Mouse (Mus musculus) liver, embryonic 14.5 days (tissue): ENCODE measurements around the gene Chrm3. TPM values are rescaled to one million over a fixed set of nuclear protein-coding genes. Genes with fewer than 3 reads are reported as not detected.

Experiments used
- ATAC-seq: fragments of 200-750 bp; cut with Nextera tagmentation; 2 replicates; pipeline ENCODE4 v1.8.0; 2017; ENCODE audit warnings: moderate number of reproducible peaks, mild to moderate bottlenecking, moderate library complexity; ENCODE audit not compliant: insufficient read depth
- DNase-seq, 3 experiments: peaks; one replicate each; pipeline ENCODE4 v3.0.0-alpha.2; 2012 to 2013; ENCODE audit warnings: low read depth in 3 of 3, low spot score in 3 of 3
- H3K27ac ChIP-seq: fragments of 300-500 bp; sonication (generic); 2 replicates; pipeline ENCODE4 v1.5.1; 2014; ENCODE audit warnings: moderate library complexity, mild to moderate bottlenecking, control low read depth, inconsistent platforms
- H3K27me3 ChIP-seq: fragments of 300-500 bp; sonication (generic); 2 replicates; pipeline ENCODE4 v1.6.1; 2014; ENCODE audit warnings: mild to moderate bottlenecking, low read length, moderate library complexity; ENCODE audit not compliant: control insufficient read depth, insufficient read depth
- H3K36me3 ChIP-seq: fragments of 300-500 bp; sonication (generic); replicated peaks from 2 replicates; pipeline ENCODE4 v1.6.1; 2014; ENCODE audit warnings: low read depth; ENCODE audit not compliant: control insufficient read depth, insufficient read depth
- H3K4me1 ChIP-seq, 2 experiments: fragments of 200-500 bp in 1 of 2; fragments of 300-500 bp in 1 of 2; sonication (generic) in 1 of 2; replicated peaks; 2 replicates each; pipeline ENCODE4 v1.6.1; 2012 to 2014; ENCODE audit warnings: antibody characterized with exemption in 1 of 2, inconsistent platforms in 1 of 2, low read length in 1 of 2; ENCODE audit not compliant: control insufficient read depth in 2 of 2, insufficient read depth in 2 of 2
- H3K4me2 ChIP-seq: fragments of 300-500 bp; sonication (generic); 2 replicates; pipeline ENCODE4 v1.6.1; 2014; ENCODE audit warnings: low read depth, mild to moderate bottlenecking, control low read depth, moderate library complexity
- H3K4me3 ChIP-seq, 2 experiments: fragments of 200-500 bp in 1 of 2; fragments of 300-500 bp in 1 of 2; sonication (generic) in 1 of 2; 2 replicates each; pipeline ENCODE4 v1.5.1; 2012 to 2014; ENCODE audit warnings: low read depth in 2 of 2, low read length in 2 of 2, mild to moderate bottlenecking in 2 of 2, control low read depth in 1 of 2, inconsistent platforms in 1 of 2, moderate library complexity in 1 of 2; ENCODE audit not compliant: insufficient read depth in 1 of 2
- H3K9ac ChIP-seq: fragments of 300-500 bp; sonication (generic); replicated peaks from 2 replicates; pipeline ENCODE4 v1.6.1; 2014; ENCODE audit warnings: mild to moderate bottlenecking, control low read depth, moderate library complexity
- H3K9me3 ChIP-seq: fragments of 300-500 bp; sonication (generic); 2 replicates; pipeline ENCODE4 v1.6.1; 2016; ENCODE audit warnings: low read length, mixed read lengths; ENCODE audit not compliant: control insufficient read depth
- CTCF ChIP-seq: IDR thresholded peaks from 2 replicates; pipeline ENCODE4 v1.5.1; 2016; ENCODE audit warnings: antibody characterized with exemption, low read depth, control low read depth
- EP300 ChIP-seq: IDR thresholded peaks from 2 replicates; pipeline ENCODE4 v1.6.1; 2016; ENCODE audit warnings: antibody characterized with exemption, low read depth
- WGBS: fragments of 180-500 bp; shearing (Covaris S2); extraction: QIAGEN DNeasy Blood & Tissue Kit; methylation state at CpG from one replicate; pipeline ENCODE4 v1.1.7; 2014; ENCODE audit not compliant: insufficient replicate concordance; 5-methylcytosine and 5-hydroxymethylcytosine counted together
- polyA plus RNA-seq, 2 experiments: library from polyadenylated mRNA; depleted of rRNA in 1 of 2; stranded (reverse) in 1 of 2; unstranded in 1 of 2; fragments of >200 nt; fragmentation: Nextera tagmentation in 1 of 2; extraction: Ambion mirVana in 1 of 2; gene quantifications; 2 replicates each; pipeline versions ENCODE4 v1.2.1 to v1.2.3; 2012 to 2014

Gene Chrm3
- polyA plus RNA-seq, 2 experiments = 0.03 TPM; not detected in 1

- Histone ChIP-seq H3K27ac (no peak overlapping the region), H3K9ac (no peak overlapping the region), H3K36me3 (no peaks in the 10 kb centered on the region), H3K4me1 (no peaks in the 10 kb centered on the region), H3K9me3 (no peaks in the 10 kb centered on the region), H3K4me2 (no peak overlapping the region), H3K27me3 (no peaks in the 10 kb centered on the region), H3K4me3 (no peak overlapping the region)
- WGBS = 48% methylated on average over 15 of the region's 15 CpGs
- ATAC-seq (no peak), DNase-seq (peak in 2 of 3 experiments; percentile 3 to 7)
- peak; percentile 58 for TF ChIP-seq CTCF
- TF ChIP-seq EP300 = no peak
Observed at GRCm38 (mm10) chr13:9882362-9883282, 478.0 kb downstream of the Chrm3 start.

- WGBS = 36% methylated on average over 4 of the region's 4 CpGs
- DNase-seq = no peak
- H3K4me2 ChIP-seq = no peak overlapping the region
- H3K4me3 ChIP-seq = no peak overlapping the region
- no peaks in the 10 kb centered on the region for H3K27me3 ChIP-seq
- H3K9ac ChIP-seq = no peak overlapping the region
- no peaks in the 10 kb centered on the region for H3K4me1 ChIP-seq
- no peaks in the 10 kb centered on the region for H3K9me3 ChIP-seq
- TF ChIP-seq CTCF (no peak), EP300 (no peak)
- H3K36me3 ChIP-seq = no peaks in the 10 kb centered on the region
- H3K27ac ChIP-seq = no peak overlapping the region
- no peak for ATAC-seq
Observed at GRCm38 (mm10) chr13:9881930-9882329, 478.7 kb downstream of the Chrm3 start.

GRCm38 (mm10) chr13:9880401-9880800 lies 480.2 kb downstream of the Chrm3 start:
- H3K27ac ChIP-seq = no peak overlapping the region
- WGBS = 56% methylated on average over 4 of the region's 4 CpGs
- H3K36me3 ChIP-seq = no peaks in the 10 kb centered on the region
- H3K4me1 ChIP-seq = no peaks in the 10 kb centered on the region
- no peaks in the 10 kb centered on the region for H3K9me3 ChIP-seq
- ATAC-seq = no peak
- H3K4me3 ChIP-seq = no peak overlapping the region
- no peak for TF ChIP-seq EP300
- no peak for TF ChIP-seq CTCF
- no peak overlapping the region for H3K9ac ChIP-seq
- H3K4me2 ChIP-seq = no peak overlapping the region
- no peak for DNase-seq
- H3K27me3 ChIP-seq = no peaks in the 10 kb centered on the region

GRCm38 (mm10) chr13:9878596-9879010 lies 482.0 kb downstream of the Chrm3 start:
- H3K4me2 ChIP-seq = no peak overlapping the region
- H3K9me3 ChIP-seq = no peaks in the 10 kb centered on the region
- no peak overlapping the region for H3K9ac ChIP-seq
- 57% methylated on average over 7 of the region's 7 CpGs for WGBS
- H3K4me3 ChIP-seq = no peak overlapping the region
- no peak overlapping the region for H3K27ac ChIP-seq
- H3K27me3 ChIP-seq = no peaks in the 10 kb centered on the region
- ATAC-seq (no peak), DNase-seq (no peak)
- H3K36me3 ChIP-seq = no peaks in the 10 kb centered on the region
- TF ChIP-seq EP300 = no peak
- no peak for TF ChIP-seq CTCF
- no peaks in the 10 kb centered on the region for H3K4me1 ChIP-seq

- Histone ChIP-seq H3K4me2 (no peak overlapping the region), H3K36me3 (no peaks in the 10 kb centered on the region), H3K9ac (no peak overlapping the region), H3K9me3 (no peaks in the 10 kb centered on the region), H3K27me3 (no peaks in the 10 kb centered on the region), H3K4me3 (no peak overlapping the region), H3K27ac (no peak overlapping the region), H3K4me1 (no peaks in the 10 kb centered on the region)
- WGBS = 35% methylated on average over 3 of the region's 3 CpGs
- TF ChIP-seq CTCF (no peak), EP300 (no peak)
- DNase-seq = peak in 1 of 3 experiments; percentile 11
- no peak for ATAC-seq
Observed at GRCm38 (mm10) chr13:9873377-9873776, 487.3 kb downstream of the Chrm3 start.
